Mouse (Mus musculus) myocyte (in vitro differentiated cells): ENCODE results near the gene Hecw2. TPM values are rescaled to one million over a fixed set of nuclear protein-coding genes. Genes with fewer than 3 reads are reported as not detected.

Experiments
- H3K27me3 ChIP-seq: one replicate; pipeline ENCODE4 v1.6.1; 2011; ENCODE audit not compliant: control insufficient read depth, insufficient read depth, insufficient read length
- H3K36me3 ChIP-seq: one replicate; pipeline ENCODE4 v1.6.1; 2011; ENCODE audit not compliant: control insufficient read depth, insufficient read depth
- H3K4me2 ChIP-seq: one replicate; pipeline ENCODE4 v1.6.1; 2011; ENCODE audit warnings: low read depth, control low read depth
- H3K4me3 ChIP-seq: one replicate; pipeline ENCODE4 v1.5.1; 2011; ENCODE audit warnings: mild to moderate bottlenecking, control low read depth, moderate library complexity
- H3K79me2 ChIP-seq: one replicate; pipeline ENCODE4 v1.6.1; 2011; ENCODE audit not compliant: control insufficient read depth, insufficient read depth
- H3ac ChIP-seq: one replicate; pipeline ENCODE4 v1.6.1; 2011; ENCODE audit not compliant: control insufficient read depth, insufficient read length
- CEBPB ChIP-seq: IDR thresholded peaks from 2 replicates; pipeline ENCODE4 v1.6.1; 2011; ENCODE audit warnings: mild to moderate bottlenecking, moderate library complexity; ENCODE audit not compliant: poor library complexity, insufficient read depth, severe bottlenecking
- E2F4 ChIP-seq: IDR thresholded peaks from one replicate; pipeline ENCODE4 v1.6.1; 2011; ENCODE audit warnings: mild to moderate bottlenecking, control low read depth, moderate library complexity; ENCODE audit not compliant: insufficient read depth
- MAX ChIP-seq: IDR thresholded peaks from one replicate; pipeline ENCODE4 v1.6.1; 2011; ENCODE audit warnings: low read depth, mild to moderate bottlenecking, control low read depth
- MYOD1 ChIP-seq, 3 experiments: IDR thresholded peaks; one replicate each; pipeline ENCODE4 v1.6.1; 2011; ENCODE audit warnings: control low read depth in 2 of 3, low read depth in 2 of 3, mild to moderate bottlenecking in 2 of 3, moderate library complexity in 1 of 3; ENCODE audit not compliant: insufficient read length in 2 of 3, control insufficient read depth in 1 of 3
- MYOG ChIP-seq, 3 experiments: IDR thresholded peaks; one replicate each; pipeline ENCODE4 v1.6.1; 2011; ENCODE audit warnings: control low read depth in 2 of 3, low read depth in 2 of 3, mild to moderate bottlenecking in 2 of 3; ENCODE audit not compliant: insufficient read length in 2 of 3, control insufficient read depth in 1 of 3, insufficient read depth in 1 of 3
- POLR2A ChIP-seq: IDR thresholded peaks from one replicate; pipeline ENCODE4 v1.6.1; 2011; ENCODE audit warnings: low read depth, mild to moderate bottlenecking, control low read depth, moderate library complexity; ENCODE audit not compliant: insufficient read length
- POLR2AphosphoS2 ChIP-seq: IDR thresholded peaks from one replicate; pipeline ENCODE4 v1.6.1; 2011; ENCODE audit warnings: low read depth, control low read depth; ENCODE audit not compliant: insufficient read length
- REST ChIP-seq: IDR thresholded peaks from one replicate; pipeline ENCODE4 v1.6.1; 2011; ENCODE audit warnings: mild to moderate bottlenecking, control low read depth, moderate library complexity; ENCODE audit not compliant: insufficient read depth, insufficient read length
- SRF ChIP-seq: IDR thresholded peaks from one replicate; pipeline ENCODE4 v1.6.1; 2011; ENCODE audit warnings: low read depth; ENCODE audit not compliant: control insufficient read depth, insufficient read length
- TCF12 ChIP-seq: IDR thresholded peaks from one replicate; pipeline ENCODE4 v1.6.1; 2011; ENCODE audit warnings: mild to moderate bottlenecking, control low read depth; ENCODE audit not compliant: poor library complexity, insufficient read depth, severe bottlenecking
- TCF3 ChIP-seq: IDR thresholded peaks from one replicate; pipeline ENCODE4 v1.6.1; 2011; ENCODE audit warnings: low read depth, control low read depth; ENCODE audit not compliant: insufficient read length
- USF1 ChIP-seq: IDR thresholded peaks from one replicate; pipeline ENCODE4 v1.6.1; 2011; ENCODE audit warnings: low read depth, mild to moderate bottlenecking, control low read depth, moderate library complexity
- polyA plus RNA-seq: library from polyadenylated mRNA; unstranded; fragments of >200 nt; fragmentation: generic; extraction: Trizol; gene quantifications from one replicate; pipeline ENCODE4 v1.2.1, GENCODE M21; 2012; ENCODE audit warnings: missing spikeins

The Hecw2 gene
- polyA plus RNA-seq, 1 experiment, result 4.6 TPM

DNA sequence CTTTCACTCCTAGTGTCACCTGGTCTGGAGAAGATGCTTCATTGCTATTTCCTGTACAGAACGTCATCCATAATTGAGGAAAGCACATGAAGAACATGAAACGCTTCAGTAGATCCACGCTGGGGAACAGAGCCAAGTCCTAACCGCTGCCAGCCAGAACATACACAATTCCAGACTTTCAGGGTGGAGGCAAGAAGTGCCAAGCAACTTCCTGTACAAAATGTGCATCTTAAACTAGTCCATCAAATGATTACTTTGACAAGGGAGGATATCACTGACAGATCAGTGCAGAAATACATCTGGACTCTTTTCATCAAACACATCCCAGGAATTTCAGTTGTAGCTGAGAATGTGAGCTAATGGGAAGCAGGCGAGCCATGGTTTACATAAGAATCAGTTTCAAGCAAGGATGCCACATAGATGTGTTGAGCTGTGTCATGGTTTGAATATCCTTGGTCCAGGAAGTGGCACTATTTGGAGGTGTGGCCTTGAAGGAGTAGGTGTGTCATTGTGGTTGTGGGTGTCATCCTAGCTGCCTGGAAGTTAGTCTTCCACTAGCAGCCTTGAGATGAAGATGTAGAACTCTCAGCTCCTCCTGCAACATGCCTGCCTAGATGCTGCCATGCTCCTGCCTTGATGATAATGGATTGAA is 224.5 kb downstream of the Hecw2 start:
- Histone ChIP-seq H3ac (no peak overlapping the region), H3K4me3 (no peak overlapping the region), H3K27me3 (no peaks in the 10 kb centered on the region), H3K79me2 (no peaks in the 10 kb centered on the region), H3K36me3 (no peaks in the 10 kb centered on the region), H3K4me2 (no peak overlapping the region)
- TF ChIP-seq TCF3 (no peak), TCF12 (no peak), MYOD1 (IDR thresholded peaks at IDR 0.05; ENCODE audit: control insufficient read depth in 1 of 3, insufficient read length in 2 of 3, low read depth in 2 of 3) (no peak), E2F4 (no peak), USF1 (no peak), SRF (no peak), REST (no peak), POLR2AphosphoS2 (no peak), CEBPB (no peak), MYOG (IDR thresholded peaks at IDR 0.05; ENCODE audit: control insufficient read depth in 1 of 3, insufficient read depth in 1 of 3, insufficient read length in 2 of 3, low read depth in 2 of 3) (no peak), POLR2A (no peak), MAX (no peak)

DNA sequence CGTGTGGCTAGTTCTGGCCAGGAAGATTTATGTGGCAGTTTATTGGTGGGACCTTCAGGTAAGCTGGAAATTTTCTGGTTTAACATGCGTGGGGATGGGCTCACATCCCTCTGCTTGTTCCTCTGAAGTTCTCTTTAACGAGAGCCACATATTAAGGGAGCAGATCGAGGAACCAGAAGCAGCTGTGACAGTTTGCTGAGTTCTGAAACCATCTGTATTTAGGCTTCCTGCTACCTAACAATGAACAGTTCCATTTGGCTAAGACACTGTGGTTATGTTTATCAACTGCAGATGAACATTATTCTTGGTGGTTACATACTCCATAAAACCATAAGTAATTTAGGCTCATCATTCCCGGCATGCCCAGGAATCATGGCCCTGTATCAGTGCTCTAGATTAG is 242.6 kb downstream of the Hecw2 start:
- TF ChIP-seq MYOG (IDR thresholded peaks at IDR 0.05; ENCODE audit: control insufficient read depth in 1 of 3, insufficient read depth in 1 of 3, insufficient read length in 2 of 3, low read depth in 2 of 3), result no peak
- peak; percentile 10 to 25 (median 13) for TF ChIP-seq MYOD1 (IDR thresholded peaks at IDR 0.05; ENCODE audit: control insufficient read depth in 1 of 3, insufficient read length in 2 of 3, low read depth in 2 of 3)
- Histone ChIP-seq H3K27me3 (no peaks in the 10 kb centered on the region), H3K4me3 (no peak overlapping the region), H3K4me2 (peak overlapping the region; percentile 19), H3ac (no peak overlapping the region), H3K36me3 (no peaks in the 10 kb centered on the region), H3K79me2 (no peaks in the 10 kb centered on the region)

DNA sequence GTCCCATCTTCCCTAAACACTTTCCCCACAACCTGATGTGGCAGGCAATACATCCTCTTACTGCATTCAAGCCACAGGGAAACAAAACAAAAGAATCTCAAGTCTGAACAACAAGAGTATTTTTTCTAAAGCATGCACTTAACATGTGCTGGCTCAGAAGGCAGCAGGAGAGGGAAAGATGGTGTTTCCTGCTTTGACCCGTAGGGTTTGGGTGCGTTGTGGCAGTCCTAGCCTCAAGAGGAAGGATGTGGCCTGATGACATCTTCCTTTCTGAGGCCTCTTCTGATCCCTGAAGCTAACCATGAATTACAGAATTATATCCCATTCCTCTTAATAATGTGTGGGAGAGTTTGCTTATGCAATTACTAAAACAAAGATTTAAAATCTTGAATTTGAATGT is 249.2 kb downstream of the Hecw2 start:
- no peak overlapping the region for H3K4me3 ChIP-seq
- no peaks in the 10 kb centered on the region for H3K79me2 ChIP-seq
- no peak overlapping the region for H3K4me2 ChIP-seq
- no peak for TF ChIP-seq POLR2A
- TF ChIP-seq MYOG (IDR thresholded peaks at IDR 0.05; ENCODE audit: control insufficient read depth in 1 of 3, insufficient read depth in 1 of 3, insufficient read length in 2 of 3, low read depth in 2 of 3), result no peak
- TF ChIP-seq CEBPB, result no peak
- no peak overlapping the region for H3ac ChIP-seq
- no peaks in the 10 kb centered on the region for H3K27me3 ChIP-seq
- no peaks in the 10 kb centered on the region for H3K36me3 ChIP-seq

DNA sequence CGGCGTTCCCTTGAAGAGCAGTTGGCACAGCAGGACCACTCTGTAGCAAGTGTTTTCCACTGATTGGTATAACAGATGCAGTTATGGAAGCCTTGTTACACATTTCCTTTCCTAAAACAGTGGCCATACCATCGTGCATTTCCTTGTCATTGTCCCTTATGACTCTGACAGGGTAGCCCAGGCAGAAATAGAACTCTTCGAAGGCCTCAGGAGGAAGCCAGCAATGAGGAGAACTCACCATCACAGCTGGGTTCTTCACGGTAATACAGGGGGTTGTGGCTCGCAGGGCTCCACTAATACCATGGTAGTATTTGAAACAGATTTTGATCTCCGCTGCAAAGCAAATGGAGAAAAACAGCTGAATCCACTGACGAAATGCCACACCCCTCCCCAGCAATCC is 252.5 kb downstream of the Hecw2 start:
- no peak overlapping the region for H3K4me2 ChIP-seq
- H3ac ChIP-seq, result no peak overlapping the region
- no peaks in the 10 kb centered on the region for H3K36me3 ChIP-seq
- TF ChIP-seq POLR2A, result no peak
- TF ChIP-seq MYOG (IDR thresholded peaks at IDR 0.05; ENCODE audit: control insufficient read depth in 1 of 3, insufficient read depth in 1 of 3, insufficient read length in 2 of 3, low read depth in 2 of 3), result no peak
- TF ChIP-seq MYOD1 (IDR thresholded peaks at IDR 0.05; ENCODE audit: control insufficient read depth in 1 of 3, insufficient read length in 2 of 3, low read depth in 2 of 3), result no peak
- TF ChIP-seq SRF, result no peak
- TF ChIP-seq POLR2AphosphoS2, result no peak
- TF ChIP-seq MAX, result no peak
- H3K27me3 ChIP-seq, result no peaks in the 10 kb centered on the region
- no peaks in the 10 kb centered on the region for H3K79me2 ChIP-seq
- H3K4me3 ChIP-seq, result no peak overlapping the region

DNA sequence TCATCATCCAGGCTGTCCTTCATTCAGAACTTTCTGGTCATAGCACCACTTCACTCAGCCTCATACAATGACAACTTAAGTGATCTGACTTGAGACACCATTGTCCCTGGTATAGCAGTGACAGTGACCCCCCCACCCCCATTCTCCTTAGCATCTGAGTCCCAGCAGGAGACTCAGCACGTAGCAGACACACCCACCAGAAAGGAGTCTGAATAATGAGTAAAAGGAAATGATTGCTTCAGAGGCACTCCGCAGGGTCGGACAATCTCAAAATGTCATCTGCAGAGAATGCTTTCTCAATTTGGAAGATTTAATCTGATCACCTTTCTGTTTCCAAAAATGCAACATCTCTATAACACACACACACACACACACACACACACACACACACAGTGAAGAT is 253.4 kb downstream of the Hecw2 start:
- Histone ChIP-seq H3K4me2 (no peak overlapping the region), H3ac (no peak overlapping the region), H3K36me3 (no peaks in the 10 kb centered on the region)

More for the DNA sequence above, 253.4 kb downstream of the Hecw2 start:
- H3K4me3 ChIP-seq, result no peak overlapping the region
- H3K27me3 ChIP-seq, result no peaks in the 10 kb centered on the region
- TF ChIP-seq USF1 (no peak), TCF12 (no peak), CEBPB (no peak)
- H3K79me2 ChIP-seq, result no peaks in the 10 kb centered on the region
